Mouse (Mus musculus) C2C12 (cell line): ENCODE data around the gene Cep135. TPM values are rescaled to one million over a fixed set of nuclear protein-coding genes. Genes with fewer than 3 reads are reported as not detected.

Source experiments
- H3K27me3 ChIP-seq: one replicate; pipeline ENCODE4 v1.6.1; 2011; ENCODE audit not compliant: control insufficient read depth, insufficient read depth, insufficient read length
- H3K36me3 ChIP-seq: one replicate; pipeline ENCODE4 v1.6.1; 2011; ENCODE audit not compliant: control insufficient read depth, insufficient read depth
- H3K4me3 ChIP-seq: one replicate; pipeline ENCODE4 v1.5.1; 2011; ENCODE audit warnings: mild to moderate bottlenecking, control low read depth; ENCODE audit not compliant: poor library complexity, insufficient read depth, severe bottlenecking
- H3K79me2 ChIP-seq: one replicate; pipeline ENCODE4 v1.6.1; 2011; ENCODE audit not compliant: control insufficient read depth, insufficient read depth
- H3K79me3 ChIP-seq: one replicate; pipeline ENCODE4 v1.6.1; 2011; ENCODE audit warnings: low read depth, control low read depth
- H3ac ChIP-seq: one replicate; pipeline ENCODE3; 2011; ENCODE audit warnings: low read depth; ENCODE audit not compliant: control insufficient read depth, insufficient read length
- CEBPB ChIP-seq: IDR thresholded peaks from one replicate; pipeline ENCODE4 v1.6.1; 2011; ENCODE audit warnings: low read depth, mild to moderate bottlenecking, control low read depth, moderate library complexity
- CTCF ChIP-seq: IDR thresholded peaks from one replicate; pipeline ENCODE4 v1.5.1; 2011; ENCODE audit not compliant: control insufficient read depth, insufficient read depth, insufficient read length
- FOSL1 ChIP-seq: IDR thresholded peaks from one replicate; pipeline ENCODE4 v1.8.0; 2011; ENCODE audit warnings: mild to moderate bottlenecking, low read length; ENCODE audit not compliant: poor library complexity, insufficient read depth, severe bottlenecking
- MAX ChIP-seq: IDR thresholded peaks from one replicate; pipeline ENCODE4 v1.6.1; 2011; ENCODE audit warnings: mild to moderate bottlenecking, control low read depth
- MYOD1 ChIP-seq: IDR thresholded peaks from one replicate; pipeline ENCODE4 v1.6.1; 2011; ENCODE audit warnings: low read depth; ENCODE audit not compliant: control insufficient read depth, insufficient read length
- MYOG ChIP-seq: IDR thresholded peaks from one replicate; pipeline ENCODE4 v1.6.1; 2011; ENCODE audit not compliant: control insufficient read depth, insufficient read length; ENCODE audit errors: extremely low read depth
- USF1 ChIP-seq: IDR thresholded peaks from one replicate; pipeline ENCODE4 v1.6.1; 2011; ENCODE audit warnings: low read depth, mild to moderate bottlenecking, control low read depth, moderate library complexity
- polyA plus RNA-seq: library from polyadenylated mRNA; unstranded; fragments of >200 nt; fragmentation: generic; extraction: Trizol; gene quantifications from one replicate; pipeline ENCODE4 v1.2.1, GENCODE M21; 2012; ENCODE audit warnings: missing spikeins

Gene Cep135
- polyA plus RNA-seq, 1 experiment = 1.6 TPM

DNA sequence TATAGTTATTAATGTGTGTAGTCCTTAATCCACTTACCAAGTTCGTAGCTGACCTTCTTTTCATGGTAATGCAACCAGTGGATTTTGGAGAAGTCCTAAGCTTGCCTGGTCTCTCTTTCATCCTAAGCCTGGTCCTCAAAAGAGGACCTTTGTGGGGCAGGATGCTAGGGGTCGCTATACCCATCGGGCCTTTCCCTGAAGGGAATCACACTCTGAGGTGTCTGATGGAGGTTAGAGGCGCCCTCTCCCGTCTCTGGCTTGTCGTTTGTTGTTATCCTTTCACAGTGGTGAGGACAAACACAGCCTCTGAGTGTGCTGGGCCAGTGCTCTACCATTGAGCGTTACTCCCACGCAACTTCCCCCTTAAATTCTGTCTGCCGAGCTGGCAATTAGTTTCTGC lies 3.4 kb downstream of the Cep135 start:
- H3K36me3 ChIP-seq = peaks cover 30% of the 10 kb centered on the region

DNA sequence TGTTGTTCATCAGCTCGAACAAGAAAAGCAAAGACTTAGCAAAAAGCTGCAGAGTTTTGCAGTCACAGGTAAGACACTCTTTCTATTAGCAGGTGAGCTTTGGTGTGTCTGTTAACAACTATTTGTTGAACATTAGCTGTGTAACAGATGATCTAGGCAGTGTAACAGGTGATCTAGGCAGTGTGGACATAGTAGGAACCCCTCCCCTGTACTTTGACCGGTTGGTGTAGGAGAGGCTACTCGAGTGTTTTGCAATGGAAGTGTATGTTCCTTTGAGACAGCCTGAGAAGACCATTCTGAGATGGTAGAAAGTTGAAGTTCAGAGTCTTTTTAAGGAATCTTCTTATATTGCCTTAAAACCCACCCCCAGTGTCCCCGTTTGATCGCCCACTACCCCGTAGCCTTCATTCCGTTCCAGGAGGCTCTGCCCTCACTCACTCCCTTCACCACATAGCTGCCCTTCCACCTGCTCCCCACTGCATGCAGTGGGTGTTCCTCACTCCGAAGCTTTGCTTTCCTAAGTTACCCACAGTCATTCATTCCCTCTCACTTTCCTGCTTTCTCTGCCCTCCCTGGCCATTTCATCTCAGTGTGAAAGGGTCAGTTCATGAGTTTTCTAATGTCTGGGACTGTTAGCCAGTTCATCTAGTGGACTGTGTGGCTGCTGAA lies 21.3 kb downstream of the Cep135 start:
- Histone ChIP-seq H3ac (no peak overlapping the region), H3K27me3 (no peaks in the 10 kb centered on the region), H3K79me2 (no peaks in the 10 kb centered on the region), H3K79me3 (no peaks in the 10 kb centered on the region), H3K36me3 (peaks cover 46% of the 10 kb centered on the region), H3K4me3 (no peak overlapping the region)
- TF ChIP-seq MYOD1 (no peak), USF1 (no peak), CEBPB (no peak), MAX (no peak), MYOG (no peak), FOSL1 (no peak), CTCF (no peak)

More for the DNA sequence above, 3.4 kb downstream of the Cep135 start:
- TF ChIP-seq CTCF = no peak
- TF ChIP-seq MYOG = no peak
- TF ChIP-seq USF1 = no peak
- TF ChIP-seq FOSL1 = no peak
- TF ChIP-seq MYOD1 = no peak
- no peak for TF ChIP-seq CEBPB
- TF ChIP-seq MAX = no peak
- H3K4me3 ChIP-seq = no peak overlapping the region
- peaks cover 16% of the 10 kb centered on the region for H3K79me2 ChIP-seq
- no peaks in the 10 kb centered on the region for H3K79me3 ChIP-seq
- H3ac ChIP-seq = no peak overlapping the region
- H3K27me3 ChIP-seq = no peaks in the 10 kb centered on the region

DNA sequence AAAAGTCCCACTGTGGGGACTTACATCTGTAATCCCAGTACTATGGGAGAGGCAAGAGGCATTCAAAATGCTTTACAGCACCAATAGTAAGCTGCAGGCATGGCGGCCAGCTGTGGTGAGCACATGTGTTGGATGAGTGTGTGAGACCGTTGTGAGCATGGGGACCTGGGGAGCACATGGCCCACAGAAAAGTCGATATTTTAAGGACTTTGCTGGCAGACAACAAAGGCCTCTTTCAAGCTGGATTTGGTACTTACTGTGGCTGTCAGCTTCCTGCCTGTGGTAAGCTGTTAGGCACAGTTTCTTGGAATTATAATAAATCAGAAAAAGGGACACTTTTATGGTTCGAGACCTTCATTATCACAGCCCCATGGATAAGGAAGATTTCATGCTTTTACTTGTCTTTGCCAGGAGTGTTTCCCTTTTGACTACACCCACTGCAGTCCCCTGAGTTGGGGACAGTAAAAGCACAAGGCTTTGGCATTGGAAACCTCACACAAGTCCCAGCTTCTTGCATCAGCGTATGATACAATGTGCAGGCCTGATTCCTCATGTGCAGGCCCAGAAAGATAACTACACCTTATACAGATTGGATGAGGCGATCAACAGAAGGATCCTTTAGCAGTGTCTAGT lies 24.5 kb downstream of the Cep135 start:
- H3K36me3 ChIP-seq = peaks cover 61% of the 10 kb centered on the region

DNA sequence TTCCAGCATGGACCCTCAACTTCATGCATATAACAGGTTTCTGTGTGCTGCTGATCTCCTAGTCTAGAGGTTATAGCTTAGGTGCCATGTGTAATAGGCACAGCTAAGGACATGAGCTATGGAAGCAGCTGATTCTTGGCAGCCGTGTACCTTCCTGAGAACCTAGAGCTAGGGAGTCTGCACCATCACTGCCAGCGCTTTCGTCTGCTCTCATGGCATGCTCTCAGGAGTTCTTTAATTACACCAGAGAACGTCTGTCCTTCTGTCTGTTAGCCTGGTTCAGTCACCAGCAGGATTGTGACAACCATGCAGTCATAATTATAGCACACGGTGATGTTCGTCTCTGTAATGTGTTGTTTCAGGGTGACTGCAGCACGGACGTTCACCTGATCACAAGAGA lies 26.8 kb downstream of the Cep135 start:
- TF ChIP-seq USF1 (no peak), CTCF (no peak), FOSL1 (no peak), MYOG (no peak), MAX (no peak), CEBPB (no peak), MYOD1 (no peak)
- Histone ChIP-seq H3K27me3 (no peaks in the 10 kb centered on the region), H3ac (no peak overlapping the region), H3K4me3 (no peak overlapping the region), H3K79me2 (no peaks in the 10 kb centered on the region), H3K36me3 (peaks cover 61% of the 10 kb centered on the region), H3K79me3 (no peaks in the 10 kb centered on the region)

More for the DNA sequence above, 24.5 kb downstream of the Cep135 start:
- H3K4me3 ChIP-seq = no peak overlapping the region
- H3K79me3 ChIP-seq = no peaks in the 10 kb centered on the region
- no peaks in the 10 kb centered on the region for H3K27me3 ChIP-seq
- H3ac ChIP-seq = no peak overlapping the region
- no peak for TF ChIP-seq CTCF
- TF ChIP-seq CEBPB = no peak
- no peak for TF ChIP-seq MAX
- no peak for TF ChIP-seq MYOG
- no peak for TF ChIP-seq FOSL1
- TF ChIP-seq MYOD1 = no peak
- TF ChIP-seq USF1 = no peak
- H3K79me2 ChIP-seq = no peaks in the 10 kb centered on the region

DNA sequence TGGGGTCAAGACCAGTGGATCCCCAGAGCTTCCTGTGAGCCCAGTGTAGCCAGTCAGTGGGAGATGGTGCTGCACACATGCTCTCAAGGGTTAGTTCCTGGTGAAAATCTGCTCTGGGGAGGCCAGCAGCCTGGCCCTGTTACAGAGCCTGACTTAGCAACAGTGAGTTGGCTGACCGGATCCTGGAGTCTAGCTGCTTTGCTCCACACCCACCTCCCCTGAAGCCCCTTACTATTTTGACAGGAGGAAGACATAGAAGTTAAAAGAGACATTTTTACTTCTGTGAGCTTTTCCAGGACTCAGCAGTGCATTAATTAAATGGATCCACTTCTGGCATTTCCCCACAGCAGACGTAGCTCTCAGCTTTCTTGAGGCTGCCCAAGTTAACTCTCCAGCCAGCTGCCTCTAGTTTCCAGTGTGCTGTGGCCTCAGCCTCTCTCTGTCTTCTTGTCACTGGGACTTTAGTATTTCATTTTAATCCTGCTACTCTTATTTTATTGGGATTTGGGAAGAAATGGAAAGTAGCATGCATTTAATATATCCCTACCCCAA lies 27.8 kb downstream of the Cep135 start:
- peaks cover 63% of the 10 kb centered on the region for H3K36me3 ChIP-seq
- TF ChIP-seq USF1 (no peak), CEBPB (no peak), MYOD1 (no peak), MYOG (no peak), CTCF (no peak), MAX (no peak), FOSL1 (no peak)
- H3K79me3 ChIP-seq = no peaks in the 10 kb centered on the region
- no peak overlapping the region for H3ac ChIP-seq
- no peaks in the 10 kb centered on the region for H3K79me2 ChIP-seq
- H3K27me3 ChIP-seq = no peaks in the 10 kb centered on the region
- H3K4me3 ChIP-seq = no peak overlapping the region

DNA sequence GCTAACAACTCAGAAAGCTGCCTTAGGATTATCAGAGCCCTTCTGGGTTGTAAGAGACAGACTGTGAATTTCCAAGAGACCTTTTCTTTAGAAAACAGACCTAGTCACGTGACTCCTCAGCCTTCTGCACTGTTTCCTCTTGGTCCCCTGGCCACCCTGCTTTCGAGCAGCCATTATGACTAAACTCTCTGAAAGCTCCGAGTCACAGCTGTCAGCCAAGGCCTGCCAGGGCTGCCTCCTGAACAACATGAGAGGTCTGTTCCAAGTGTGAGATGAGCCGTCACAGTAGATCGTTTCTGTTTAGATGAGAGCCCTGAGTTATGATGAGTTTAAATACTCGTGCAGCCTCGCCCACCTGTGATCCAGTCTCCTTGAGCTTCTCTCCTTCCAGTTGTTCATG lies 30.3 kb downstream of the Cep135 start:
- Histone ChIP-seq H3K79me2 (no peaks in the 10 kb centered on the region), H3ac (no peak overlapping the region), H3K79me3 (no peaks in the 10 kb centered on the region), H3K27me3 (no peaks in the 10 kb centered on the region), H3K4me3 (no peak overlapping the region), H3K36me3 (peaks cover 55% of the 10 kb centered on the region)
- TF ChIP-seq FOSL1 = no peak
- TF ChIP-seq USF1 = no peak
- TF ChIP-seq MAX = no peak
- TF ChIP-seq MYOD1 = no peak
- TF ChIP-seq MYOG = no peak
- TF ChIP-seq CEBPB = no peak
- no peak for TF ChIP-seq CTCF
